Mouse (Mus musculus): Measurements from ENCODE around the gene Pcnx. TPM values are rescaled to one million over a fixed set of nuclear protein-coding genes. Genes with fewer than 3 reads are reported as not detected.
A peak's percentile ranks its signal among the peaks of the same experiment; 100 is the strongest.

Pcnx gene
- polyA plus RNA-seq, 1 experiment from 2014 or later = 5.1 TPM

DNA sequence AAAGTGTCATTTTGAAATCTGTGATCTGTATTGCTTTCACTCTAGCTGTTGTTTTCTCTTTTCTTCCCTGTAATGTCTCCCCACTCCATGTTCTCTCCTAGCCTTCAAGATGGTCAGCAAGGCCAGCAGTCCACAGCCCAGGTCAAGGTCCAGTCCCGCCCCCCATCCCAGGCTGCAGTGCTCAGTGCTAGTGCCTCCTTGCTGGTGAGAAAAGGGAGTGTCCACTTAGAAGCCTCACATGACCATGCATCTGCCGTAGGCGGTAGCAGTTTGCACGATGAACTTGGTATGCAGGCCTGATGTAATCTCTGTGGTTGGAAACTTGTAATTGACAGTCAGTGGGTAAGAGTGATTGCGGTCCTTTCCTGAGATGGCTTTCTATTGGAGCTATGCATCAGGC is 73.6 kb downstream of the Pcnx start:
- TF ChIP-seq EP300 (optimal IDR thresholded peaks at IDR 0.05) (no peak), CTCF (IDR thresholded peaks at IDR 0.05; ENCODE audit: low read depth) (peak; percentile 7; the same call in 1 of the 2 replicates)
- Histone ChIP-seq H3K4me2 (replicated peaks; ENCODE audit: low read depth) (no peak overlapping the region), H3K9ac (ENCODE audit: low read length) (no peak overlapping the region), H3K27me3 (ENCODE audit: control insufficient read depth, insufficient read depth, low read length) (no peaks in the 10 kb centered on the region), H3K4me3 (ENCODE audit: low read depth, low read length) (no peak overlapping the region), H3K9me3 (ENCODE audit: control insufficient read depth, low read length) (no peaks in the 10 kb centered on the region), H3K36me3 (ENCODE audit: control insufficient read depth, insufficient read depth, low read length) (no peaks in the 10 kb centered on the region; the same call in none of the 2 replicates), H3K27ac (replicated peaks) (no peak overlapping the region), H3K4me1 (replicated peaks; ENCODE audit: control insufficient read depth, insufficient read depth) (no peaks in the 10 kb centered on the region)
- WGBS = 69% methylated on average over 5 of the region's 5 CpGs
- DNase-seq (ENCODE audit: low spot score) (peak; percentile 56), ATAC-seq (ENCODE audit: low FRiP score, low TSS enrichment) (peak; percentile 89)

DNA sequence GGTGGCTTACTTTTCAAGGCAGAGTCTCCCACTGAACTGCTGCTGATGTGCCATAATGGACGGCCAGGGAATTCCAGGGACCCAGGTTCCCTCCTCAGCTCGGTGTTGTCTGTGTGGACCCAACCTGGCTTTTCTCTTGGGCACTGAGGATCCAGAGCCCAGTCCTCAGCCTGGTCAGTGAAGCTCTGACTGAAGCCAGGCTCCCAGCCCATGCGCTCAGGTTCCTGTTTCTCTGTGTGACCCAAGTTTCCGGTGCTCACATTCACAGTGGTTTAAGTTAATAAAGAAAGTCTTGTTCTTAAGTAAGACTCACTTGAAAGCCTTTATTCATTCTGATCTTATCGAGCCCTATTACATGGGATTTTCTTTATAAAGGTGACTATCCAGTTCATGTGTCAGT is 74.7 kb downstream of the Pcnx start:
- no peaks in the 10 kb centered on the region for H3K9me3 ChIP-seq (ENCODE audit: control insufficient read depth, low read length)
- ATAC-seq (ENCODE audit: low FRiP score, low TSS enrichment) (no peak), DNase-seq (ENCODE audit: low spot score) (no peak)
- no peak overlapping the region for H3K27ac ChIP-seq (replicated peaks)
- TF ChIP-seq EP300 (optimal IDR thresholded peaks at IDR 0.05) (no peak), CTCF (IDR thresholded peaks at IDR 0.05; ENCODE audit: low read depth) (no peak)
- H3K4me2 ChIP-seq (replicated peaks; ENCODE audit: low read depth) = no peak overlapping the region
- no peak overlapping the region for H3K4me3 ChIP-seq (ENCODE audit: low read depth, low read length)
- H3K4me1 ChIP-seq (replicated peaks; ENCODE audit: control insufficient read depth, insufficient read depth) = no peaks in the 10 kb centered on the region
- WGBS = 87% methylated on average over 5 of the region's 5 CpGs
- no peaks in the 10 kb centered on the region for H3K27me3 ChIP-seq (ENCODE audit: control insufficient read depth, insufficient read depth, low read length)
- no peaks in the 10 kb centered on the region; the same call in none of the 2 replicates for H3K36me3 ChIP-seq (ENCODE audit: control insufficient read depth, insufficient read depth, low read length)
- H3K9ac ChIP-seq (ENCODE audit: low read length) = no peak overlapping the region

DNA sequence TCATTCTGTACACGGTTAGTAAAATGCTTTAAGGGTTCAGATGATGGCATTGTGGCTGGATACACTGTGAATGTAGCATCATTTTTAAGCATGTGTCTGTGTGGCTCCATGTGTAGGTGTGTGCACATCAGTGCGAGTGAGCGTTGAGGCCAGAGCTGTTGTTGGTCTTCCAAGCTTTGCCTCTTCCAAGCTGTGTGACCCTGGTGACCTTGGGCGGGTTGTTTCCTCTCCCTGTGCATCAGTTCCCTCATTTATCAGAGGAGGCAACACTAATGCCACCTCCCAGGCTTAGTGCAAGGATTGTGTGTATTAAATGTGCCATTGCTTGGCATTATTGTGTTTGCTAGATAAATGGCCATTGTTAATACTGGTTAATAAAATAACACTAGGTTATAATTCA is 76.2 kb downstream of the Pcnx start:
- Histone ChIP-seq H3K4me3 (ENCODE audit: low read depth, low read length) (no peak overlapping the region), H3K9ac (ENCODE audit: low read length) (no peak overlapping the region), H3K9me3 (ENCODE audit: control insufficient read depth, low read length) (no peaks in the 10 kb centered on the region), H3K27me3 (ENCODE audit: control insufficient read depth, insufficient read depth, low read length) (no peaks in the 10 kb centered on the region), H3K36me3 (ENCODE audit: control insufficient read depth, insufficient read depth, low read length) (no peaks in the 10 kb centered on the region; the same call in none of the 2 replicates), H3K4me1 (replicated peaks; ENCODE audit: control insufficient read depth, insufficient read depth) (no peaks in the 10 kb centered on the region), H3K27ac (replicated peaks) (no peak overlapping the region), H3K4me2 (replicated peaks; ENCODE audit: low read depth) (no peak overlapping the region)
- no peak for DNase-seq (ENCODE audit: low spot score)
- WGBS = 60% methylated on average over 4 of the region's 4 CpGs
- TF ChIP-seq CTCF (IDR thresholded peaks at IDR 0.05; ENCODE audit: low read depth) (no peak), EP300 (optimal IDR thresholded peaks at IDR 0.05) (no peak)
- no peak for ATAC-seq (ENCODE audit: low FRiP score, low TSS enrichment)

DNA sequence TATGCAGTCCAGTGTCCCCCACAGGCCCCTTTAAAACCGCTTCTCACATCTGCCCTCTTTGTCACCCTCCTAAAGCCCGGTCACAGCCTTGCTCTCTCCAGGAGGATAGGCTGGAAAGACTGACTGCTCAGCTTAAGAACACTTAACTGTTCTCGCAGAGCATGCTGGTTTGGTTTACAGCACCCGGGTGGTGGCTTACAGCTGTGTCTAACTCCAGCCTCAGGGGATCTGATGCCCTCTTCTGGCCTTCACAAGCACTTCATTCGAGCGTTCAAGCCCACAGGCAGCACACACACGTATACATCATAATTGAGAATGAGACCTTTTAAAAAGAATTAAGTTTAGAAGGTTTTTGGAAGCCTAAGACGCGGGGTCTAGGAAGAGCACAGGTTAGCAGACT is 81.4 kb downstream of the Pcnx start:
- no peak overlapping the region for H3K4me2 ChIP-seq (replicated peaks; ENCODE audit: low read depth)
- no peak for DNase-seq (ENCODE audit: low spot score)
- no peak for ATAC-seq (ENCODE audit: low FRiP score, low TSS enrichment)
- H3K9ac ChIP-seq (ENCODE audit: low read length) = no peak overlapping the region
- H3K36me3 ChIP-seq (ENCODE audit: control insufficient read depth, insufficient read depth, low read length) = no peaks in the 10 kb centered on the region
- TF ChIP-seq EP300 (optimal IDR thresholded peaks at IDR 0.05) (no peak), CTCF (IDR thresholded peaks at IDR 0.05; ENCODE audit: low read depth) (peak; percentile 24; the same call in 1 of the 2 replicates)
- H3K27ac ChIP-seq (replicated peaks) = no peak overlapping the region
- H3K9me3 ChIP-seq (ENCODE audit: control insufficient read depth, low read length) = no peaks in the 10 kb centered on the region
- H3K27me3 ChIP-seq (ENCODE audit: control insufficient read depth, insufficient read depth, low read length) = no peaks in the 10 kb centered on the region
- H3K4me3 ChIP-seq (ENCODE audit: low read depth, low read length) = no peak overlapping the region
- 85% methylated on average over 9 of the region's 9 CpGs for WGBS
- peaks cover 2% of the 10 kb centered on the region; the same call in 1 of the 2 replicates for H3K4me1 ChIP-seq (replicated peaks; ENCODE audit: control insufficient read depth, insufficient read depth)

DNA sequence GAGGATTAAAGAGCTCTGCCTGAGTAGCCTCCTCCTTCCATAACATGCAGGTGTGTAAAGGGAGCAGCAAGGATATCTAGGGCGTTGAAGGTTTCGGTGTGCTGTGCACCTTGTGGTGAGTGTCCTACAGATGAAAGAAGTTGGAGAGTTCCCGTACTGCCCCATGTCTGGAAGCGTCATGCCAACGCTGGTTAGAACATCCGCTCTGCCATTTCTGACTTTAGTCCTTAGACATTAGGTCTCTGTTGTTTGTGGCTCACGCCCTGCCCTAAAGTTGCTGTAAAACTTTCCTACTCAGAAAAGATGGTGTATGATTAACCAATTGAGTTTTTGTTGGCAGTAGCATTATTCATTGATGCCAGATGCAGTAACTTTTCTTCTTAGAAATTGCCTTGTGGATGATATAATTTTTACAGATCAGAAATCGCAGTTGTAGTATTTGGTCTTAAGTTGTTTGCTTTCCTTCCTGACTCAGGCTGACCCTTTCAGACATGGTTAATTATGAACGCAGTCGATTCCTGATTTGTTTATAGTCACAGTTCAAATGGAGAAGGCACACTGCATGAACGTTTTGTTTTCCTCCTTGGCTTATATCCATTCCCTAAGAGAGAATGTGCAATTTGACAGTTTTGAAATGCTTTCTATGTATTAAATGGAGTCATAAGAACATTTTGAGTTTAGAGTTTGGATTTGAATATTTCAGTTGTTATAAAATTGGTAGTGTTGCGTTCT is 83.7 kb downstream of the Pcnx start:
- ATAC-seq (ENCODE audit: low FRiP score, low TSS enrichment) = no peak

DNA sequence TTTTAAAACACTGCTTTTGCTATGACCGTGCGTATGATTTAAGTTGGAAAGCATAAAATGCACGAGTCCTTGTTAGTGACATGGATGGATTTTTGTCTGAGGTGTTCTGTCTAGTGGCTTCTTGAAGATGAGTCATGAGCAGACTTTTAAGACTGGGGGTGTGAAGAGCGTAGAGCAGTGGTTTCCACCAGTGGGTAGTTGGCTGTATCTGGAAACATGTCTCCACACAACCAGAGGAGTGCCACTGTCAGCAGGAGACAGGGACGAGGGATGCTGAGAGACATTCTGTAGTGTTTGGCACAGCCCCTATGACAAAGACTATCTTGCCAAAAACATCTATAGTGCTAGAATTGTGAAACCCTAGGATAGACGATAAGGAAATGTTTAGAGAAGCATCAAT is 89.2 kb downstream of the Pcnx start:
- no peak for TF ChIP-seq CTCF (IDR thresholded peaks at IDR 0.05; ENCODE audit: low read depth)
- peaks cover 2% of the 10 kb centered on the region; the same call in 1 of the 2 replicates for H3K4me1 ChIP-seq (replicated peaks; ENCODE audit: control insufficient read depth, insufficient read depth)
- H3K27ac ChIP-seq (replicated peaks) = no peak overlapping the region
- DNase-seq (ENCODE audit: low spot score) = no peak
- 82% methylated on average over 6 of the region's 6 CpGs for WGBS
- H3K36me3 ChIP-seq (ENCODE audit: control insufficient read depth, insufficient read depth, low read length) = 0 out of 2 replicates have a peak, but pooled peaks cover 4% of the 10 kb centered on the region
- H3K9ac ChIP-seq (ENCODE audit: low read length) = no peak overlapping the region
- H3K4me3 ChIP-seq (ENCODE audit: low read depth, low read length) = no peak overlapping the region
- no peaks in the 10 kb centered on the region for H3K9me3 ChIP-seq (ENCODE audit: control insufficient read depth, low read length)
- no peak overlapping the region for H3K4me2 ChIP-seq (replicated peaks; ENCODE audit: low read depth)
- H3K27me3 ChIP-seq (ENCODE audit: control insufficient read depth, insufficient read depth, low read length) = no peaks in the 10 kb centered on the region
- no peak for ATAC-seq (ENCODE audit: low FRiP score, low TSS enrichment)

More for the DNA sequence above, 83.7 kb downstream of the Pcnx start:
- no peaks in the 10 kb centered on the region for H3K27me3 ChIP-seq (ENCODE audit: control insufficient read depth, insufficient read depth, low read length)
- no peak overlapping the region for H3K27ac ChIP-seq (replicated peaks)
- no peak for DNase-seq (ENCODE audit: low spot score)
- WGBS = 39% methylated on average over 12 of the region's 12 CpGs
- H3K4me3 ChIP-seq (ENCODE audit: low read depth, low read length) = no peak overlapping the region
- peaks cover 2% of the 10 kb centered on the region; the same call in 1 of the 2 replicates for H3K4me1 ChIP-seq (replicated peaks; ENCODE audit: control insufficient read depth, insufficient read depth)
- no peak overlapping the region for H3K9ac ChIP-seq (ENCODE audit: low read length)
- H3K36me3 ChIP-seq (ENCODE audit: control insufficient read depth, insufficient read depth, low read length) = no peaks in the 10 kb centered on the region
- no peak overlapping the region for H3K4me2 ChIP-seq (replicated peaks; ENCODE audit: low read depth)
- TF ChIP-seq EP300 (optimal IDR thresholded peaks at IDR 0.05) (no peak), CTCF (IDR thresholded peaks at IDR 0.05; ENCODE audit: low read depth) (no peak)
- no peaks in the 10 kb centered on the region for H3K9me3 ChIP-seq (ENCODE audit: control insufficient read depth, low read length)

Measured in stomach, postnatal 0 days (tissue).